Mouse (Mus musculus) thymus, adult 2 months (tissue): ENCODE results near the gene Aatf. TPM values are rescaled to one million over a fixed set of nuclear protein-coding genes. Genes with fewer than 3 reads are reported as not detected.

Source experiments
- DNase-seq: peaks from one replicate; pipeline ENCODE4 v3.0.0; 2021
- H3K27ac ChIP-seq: fragments of 200-500 bp; 2 replicates; pipeline ENCODE4 v1.5.1; 2012; ENCODE audit warnings: low read length, control low read depth; ENCODE audit not compliant: control insufficient read depth, insufficient read depth
- H3K27me3 ChIP-seq: fragments of 200-500 bp; 2 replicates; pipeline ENCODE4 v1.6.1; 2012; ENCODE audit warnings: mild to moderate bottlenecking, low read length, moderate library complexity, mixed read lengths; ENCODE audit not compliant: control insufficient read depth, insufficient read depth
- H3K36me3 ChIP-seq: fragments of 200-500 bp; 2 replicates; pipeline ENCODE4 v1.6.1; 2012; ENCODE audit warnings: mild to moderate bottlenecking, low read length, moderate library complexity; ENCODE audit not compliant: control insufficient read depth, insufficient read depth
- H3K4me1 ChIP-seq: fragments of 200-500 bp; replicated peaks from 2 replicates; pipeline ENCODE4 v1.6.1; 2012; ENCODE audit warnings: low read length; ENCODE audit not compliant: control insufficient read depth, insufficient read depth
- H3K4me3 ChIP-seq: fragments of 200-500 bp; 2 replicates; pipeline ENCODE4 v1.5.1; 2012; ENCODE audit warnings: mild to moderate bottlenecking, low read length, control low read depth, moderate library complexity; ENCODE audit not compliant: control insufficient read depth, insufficient read depth
- CTCF ChIP-seq: fragments of 200-500 bp; IDR thresholded peaks from 2 replicates; pipeline ENCODE4 v1.5.1; 2012; ENCODE audit warnings: mild to moderate bottlenecking, control low read depth, low read length, moderate library complexity, borderline replicate concordance; ENCODE audit not compliant: control insufficient read depth, poor library complexity, insufficient read depth; ENCODE audit errors: extremely low read depth
- POLR2A ChIP-seq: fragments of 200-500 bp; IDR thresholded peaks from 2 replicates; pipeline ENCODE4 v1.6.1; 2012; ENCODE audit warnings: mild to moderate bottlenecking, low read length, control low read depth, moderate library complexity; ENCODE audit not compliant: control insufficient read depth, poor library complexity, insufficient read depth; ENCODE audit errors: extremely low read depth
- WGBS: fragments of 180-500 bp; shearing (Covaris S2); methylation state at CpG from one replicate; pipeline ENCODE4 v1.1.7; 2018; 5-methylcytosine and 5-hydroxymethylcytosine counted together
- polyA plus RNA-seq: library from polyadenylated mRNA; depleted of rRNA; stranded (reverse); fragments of >200 nt; gene quantifications from 2 replicates; pipeline ENCODE4 v1.2.3, GENCODE M21; 2012

Aatf gene
- polyA plus RNA-seq, 1 experiment: 5.6 TPM

DNA sequence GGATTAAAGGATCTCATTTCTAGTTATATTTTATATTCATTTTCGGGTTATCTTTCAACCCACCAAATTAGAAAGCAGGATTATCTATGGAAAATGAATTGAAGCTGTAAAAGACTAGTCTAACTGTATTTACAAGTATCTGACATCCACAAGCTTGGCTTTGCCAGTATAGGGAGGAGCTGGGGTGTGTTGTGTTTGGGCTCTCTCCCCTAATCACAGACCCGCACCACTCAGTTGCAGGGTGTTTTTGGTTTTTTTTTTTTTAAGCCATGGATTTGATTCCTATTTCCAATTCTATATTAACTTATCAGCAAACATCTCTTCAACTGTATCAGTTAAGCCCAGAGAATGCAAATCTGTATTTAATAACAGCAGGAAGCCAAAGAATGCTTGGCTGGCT is 4.1 kb upstream of the Aatf start:
- no peak for DNase-seq
- Histone ChIP-seq H3K4me3 (no peak overlapping the region), H3K27ac (no peak overlapping the region), H3K4me1 (no peaks in the 10 kb centered on the region), H3K27me3 (peaks cover 41% of the 10 kb centered on the region), H3K36me3 (no peaks in the 10 kb centered on the region)
- TF ChIP-seq POLR2A (no peak), CTCF (no peak)
- WGBS: 37% methylated on average over 2 of the region's 2 CpGs

GRCm38 (mm10) chr11:84516501-84517240 is 3.3 kb upstream of the Aatf start:
- DNase-seq: no peak
- no peaks in the 10 kb centered on the region for H3K36me3 ChIP-seq
- TF ChIP-seq CTCF (no peak), POLR2A (no peak)
- H3K4me3 ChIP-seq: no peak overlapping the region
- H3K27ac ChIP-seq: no peak overlapping the region
- H3K27me3 ChIP-seq: peaks cover 35% of the 10 kb centered on the region
- H3K4me1 ChIP-seq: no peaks in the 10 kb centered on the region
- WGBS: 16% methylated on average over 14 of the region's 14 CpGs

DNA sequence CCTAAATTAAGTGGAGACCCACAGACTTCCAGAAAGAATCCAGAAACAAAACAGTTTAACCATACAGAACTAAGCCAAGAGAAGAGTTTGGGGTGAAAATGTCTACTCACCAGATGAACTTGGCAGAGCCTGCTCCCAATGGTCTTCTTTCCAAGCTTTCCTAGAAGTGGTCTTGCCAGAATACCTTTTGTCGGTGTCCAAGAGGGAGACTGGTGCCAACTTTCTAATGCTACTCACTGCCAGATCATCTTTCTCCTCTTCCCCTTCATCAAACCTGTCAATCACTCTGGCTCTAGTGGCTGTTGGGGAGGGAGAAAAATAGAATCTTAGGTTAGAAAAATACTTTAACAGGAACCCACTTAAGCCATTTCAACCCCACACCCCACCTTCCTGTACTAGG is 1.3 kb downstream of the Aatf start:
- Histone ChIP-seq H3K4me1 (no peaks in the 10 kb centered on the region), H3K4me3 (no peak overlapping the region), H3K36me3 (peaks cover 4% of the 10 kb centered on the region; the same call in 1 of the 2 replicates), H3K27me3 (peaks cover 13% of the 10 kb centered on the region), H3K27ac (no peak overlapping the region)
- TF ChIP-seq POLR2A: no peak
- TF ChIP-seq CTCF: no peak
- no peak for DNase-seq
- 80% methylated on average over 1 of the region's 1 CpGs for WGBS

DNA sequence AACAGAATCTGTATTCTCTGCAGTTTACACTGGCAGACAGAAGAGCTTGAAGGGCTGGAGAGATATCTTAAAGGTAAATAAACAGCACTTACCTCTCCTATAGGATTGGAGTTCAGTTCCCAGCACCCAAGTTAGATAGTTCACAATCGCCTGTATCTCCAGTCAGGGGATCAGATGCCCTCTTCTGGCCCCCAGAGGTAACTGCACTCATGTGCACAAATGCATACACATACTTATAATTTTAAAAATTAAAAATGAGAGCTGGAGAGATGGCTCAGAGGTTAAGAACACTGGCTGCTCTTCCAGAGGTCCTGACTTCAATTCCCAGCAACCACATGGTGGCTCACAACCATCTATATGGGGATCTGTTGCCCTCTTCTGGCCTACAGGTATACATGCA is 9.0 kb downstream of the Aatf start:
- Histone ChIP-seq H3K27me3 (no peaks in the 10 kb centered on the region), H3K27ac (no peak overlapping the region), H3K36me3 (peaks cover 5% of the 10 kb centered on the region; the same call in 1 of the 2 replicates), H3K4me3 (no peak overlapping the region), H3K4me1 (no peaks in the 10 kb centered on the region)
- WGBS: 98% methylated on average over 1 of the region's 1 CpGs
- no peak for DNase-seq
- TF ChIP-seq CTCF: no peak
- no peak for TF ChIP-seq POLR2A

- no peak for TF ChIP-seq CTCF
- TF ChIP-seq POLR2A: no peak
- no peaks in the 10 kb centered on the region for H3K36me3 ChIP-seq
- DNase-seq: no peak
- H3K4me1 ChIP-seq: no peaks in the 10 kb centered on the region
- no peaks in the 10 kb centered on the region for H3K27me3 ChIP-seq
- 78% methylated on average over 2 of the region's 2 CpGs for WGBS
- H3K4me3 ChIP-seq: no peak overlapping the region
- no peak overlapping the region for H3K27ac ChIP-seq
Measured at GRCm38 (mm10) chr11:84497944-84498343, 15.4 kb downstream of the Aatf start.

- no peaks in the 10 kb centered on the region for H3K4me1 ChIP-seq
- no peak overlapping the region for H3K27ac ChIP-seq
- no peak for DNase-seq
- no peaks in the 10 kb centered on the region for H3K27me3 ChIP-seq
- no peaks in the 10 kb centered on the region; the same call in 1 of the 2 replicates for H3K36me3 ChIP-seq
- no peak for TF ChIP-seq CTCF
- TF ChIP-seq POLR2A: no peak
- no peak overlapping the region for H3K4me3 ChIP-seq
Measured at GRCm38 (mm10) chr11:84496901-84497300, 16.4 kb downstream of the Aatf start.
